Mouse (Mus musculus) lung, postnatal 4 days (tissue): Measurements from ENCODE around the gene Gm37240.

Source experiments
- DNase-seq, 2 experiments: peaks; one replicate each; pipeline ENCODE4 v3.0.0; 2021

Gm37240 gene

DNA sequence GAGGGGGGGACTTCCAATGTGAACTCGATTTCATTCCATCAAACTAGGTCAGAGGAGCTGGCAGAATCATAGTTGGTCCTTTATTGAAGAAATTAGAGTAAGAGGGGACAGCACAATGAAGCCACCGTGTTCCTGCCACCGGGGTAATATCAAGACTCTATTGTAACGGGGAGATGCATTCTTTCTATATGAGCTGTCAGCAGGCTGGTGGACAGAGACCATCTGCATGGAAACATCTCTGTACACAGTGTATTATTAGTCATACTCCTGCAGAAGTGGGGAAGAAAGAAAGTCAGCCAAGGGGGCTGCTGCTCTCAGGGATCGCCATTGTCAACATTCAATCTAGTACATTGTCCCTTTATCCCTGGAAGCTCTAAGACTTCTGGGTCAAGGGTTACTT is 665.3 kb downstream of the Gm37240 start:
- no peak for DNase-seq

- DNase-seq, result no peak
These were observed 672.4 kb downstream of the Gm37240 start for GRCm38 (mm10) chr3:85214926-85215325.

DNA sequence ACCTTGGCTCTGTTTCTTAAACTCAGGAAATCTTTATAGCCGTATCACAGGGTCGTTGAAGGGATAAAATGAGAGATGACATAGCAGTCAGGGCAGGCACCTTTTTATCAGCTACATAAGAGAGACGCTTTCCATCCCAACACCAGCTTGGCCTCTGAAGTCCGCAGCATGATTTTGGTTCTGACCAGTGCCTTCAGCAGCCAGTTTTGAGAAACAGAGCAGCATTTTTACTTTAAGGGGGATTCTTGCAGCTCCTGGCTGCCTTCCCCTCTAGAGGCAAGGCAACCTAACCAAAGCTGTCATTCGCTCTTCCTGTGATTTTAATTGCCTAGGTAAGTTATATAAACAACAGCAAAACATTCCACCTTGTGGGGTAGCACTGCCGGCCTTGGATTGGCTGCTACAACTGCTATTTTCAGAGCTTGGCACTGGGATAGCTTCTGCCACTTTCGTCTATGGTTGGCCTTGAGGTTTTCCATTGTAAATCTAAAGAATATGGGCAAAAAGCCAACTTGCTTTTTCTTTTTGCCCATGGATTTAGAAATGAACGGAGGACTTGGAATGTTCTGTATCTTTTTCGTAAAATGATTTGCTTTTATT is 674.5 kb downstream of the Gm37240 start:
- no peak for DNase-seq

GRCm38 (mm10) chr3:85209887-85210844 is 677.2 kb downstream of the Gm37240 start:
- no peak for DNase-seq

DNA sequence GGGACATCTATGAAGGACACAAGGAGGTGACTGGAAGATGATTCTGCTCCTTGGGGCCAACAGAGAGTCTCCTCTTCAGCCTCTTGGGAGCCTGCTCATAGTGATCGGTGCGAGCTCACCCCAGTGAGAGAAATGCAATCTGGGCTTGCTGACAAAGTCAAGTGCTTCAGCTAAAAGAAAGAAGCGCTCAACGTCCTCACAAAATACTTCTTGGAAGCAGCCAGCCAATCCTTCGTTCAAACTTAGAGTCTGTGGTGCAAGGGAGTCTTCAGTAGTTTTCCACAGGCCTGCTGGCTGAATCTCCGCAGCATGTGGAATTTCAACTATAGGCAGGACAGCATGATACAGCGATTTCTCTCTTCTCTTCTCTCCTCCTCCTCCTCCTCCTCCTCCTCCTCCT is 680.8 kb downstream of the Gm37240 start:
- no peak for DNase-seq

DNA sequence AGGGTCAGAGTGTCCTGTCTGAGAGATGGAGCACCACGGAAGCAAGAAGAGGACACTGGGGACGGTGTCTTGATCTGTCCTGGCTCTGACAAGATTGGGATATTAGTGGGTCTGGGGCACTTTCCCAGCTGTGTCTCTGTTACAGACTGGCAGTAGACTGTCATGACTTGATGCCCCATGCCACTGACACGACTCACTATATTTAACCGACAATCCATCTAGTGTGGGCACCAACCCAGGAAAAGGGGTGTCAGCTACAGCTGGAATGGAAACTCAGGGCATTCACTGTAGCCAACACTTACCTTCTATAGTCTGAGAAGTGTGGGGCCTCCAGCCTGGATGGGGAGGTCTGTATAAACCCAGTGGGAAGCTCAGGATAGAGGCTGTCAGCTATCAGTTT is 681.4 kb downstream of the Gm37240 start:
- DNase-seq, result no peak

GRCm38 (mm10) chr3:85203659-85204058 is 683.7 kb downstream of the Gm37240 start:
- DNase-seq, result no peak

- DNase-seq, result no peak
These were observed 684.6 kb downstream of the Gm37240 start for GRCm38 (mm10) chr3:85202726-85203125.

GRCm38 (mm10) chr3:85201785-85202184 is 685.5 kb downstream of the Gm37240 start:
- DNase-seq, result no peak

DNA sequence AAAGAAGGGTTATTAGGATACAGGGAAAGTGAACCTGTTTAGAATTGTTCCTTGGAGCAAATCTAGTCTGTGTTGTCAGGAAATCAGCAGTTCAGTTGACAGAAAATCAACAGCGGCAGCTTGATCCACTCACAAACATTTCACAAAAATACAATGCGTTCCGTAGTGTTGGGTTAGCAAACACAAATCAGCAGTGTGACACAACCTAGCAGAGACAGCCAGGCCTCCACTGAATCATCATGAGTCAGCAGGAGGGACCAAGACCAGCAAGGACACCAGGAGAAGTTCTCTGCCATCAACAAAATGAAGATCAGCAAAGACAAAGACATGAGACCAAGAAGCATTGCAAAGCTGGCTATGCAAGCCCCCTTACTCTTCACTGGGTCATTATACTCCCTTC is 688.8 kb downstream of the Gm37240 start:
- DNase-seq, result no peak

- no peak for DNase-seq
These were observed 690.2 kb downstream of the Gm37240 start for GRCm38 (mm10) chr3:85197148-85197547.

DNA sequence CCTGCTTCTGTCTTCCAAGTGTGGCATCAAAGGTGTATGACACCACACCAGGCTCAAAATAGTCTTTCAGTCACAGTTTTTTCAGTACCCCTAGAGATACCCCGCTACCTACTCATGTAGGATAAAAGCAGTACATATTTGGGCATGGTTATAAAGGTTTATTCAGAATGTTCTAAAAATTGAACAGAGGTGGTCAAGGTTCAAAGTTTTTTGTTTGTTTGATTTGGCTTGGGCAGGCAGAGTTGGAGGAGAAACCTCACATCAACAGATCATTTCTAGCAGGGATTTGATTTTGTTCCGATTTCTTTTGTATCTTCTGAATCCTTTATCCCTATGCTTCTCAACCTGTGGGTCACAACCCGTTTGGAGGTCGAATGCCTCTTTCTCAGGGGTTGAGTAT is 690.7 kb downstream of the Gm37240 start:
- DNase-seq, result no peak

DNA sequence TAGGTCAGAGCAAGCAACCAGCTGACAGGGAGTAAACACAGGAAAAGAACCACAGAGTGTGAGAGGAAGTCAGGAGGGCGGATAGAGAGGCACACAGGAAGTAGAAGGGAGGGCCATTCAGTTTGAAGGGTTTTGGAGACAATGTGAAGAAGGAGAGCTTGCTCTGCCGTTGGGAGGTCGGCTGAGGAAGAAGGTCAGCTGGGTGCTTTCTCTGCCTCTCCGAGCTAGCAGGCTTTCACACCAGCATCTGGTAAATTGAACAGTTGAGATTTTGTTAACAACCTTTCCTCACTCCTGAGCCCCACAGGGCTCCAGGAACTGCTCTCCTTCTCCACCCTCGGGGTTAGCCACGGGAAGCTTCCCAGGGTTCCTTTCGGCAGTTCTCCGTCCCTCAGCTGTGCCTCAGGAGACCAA is 692.2 kb downstream of the Gm37240 start:
- DNase-seq, result peak in 1 of 2 experiments; percentile 47

DNA sequence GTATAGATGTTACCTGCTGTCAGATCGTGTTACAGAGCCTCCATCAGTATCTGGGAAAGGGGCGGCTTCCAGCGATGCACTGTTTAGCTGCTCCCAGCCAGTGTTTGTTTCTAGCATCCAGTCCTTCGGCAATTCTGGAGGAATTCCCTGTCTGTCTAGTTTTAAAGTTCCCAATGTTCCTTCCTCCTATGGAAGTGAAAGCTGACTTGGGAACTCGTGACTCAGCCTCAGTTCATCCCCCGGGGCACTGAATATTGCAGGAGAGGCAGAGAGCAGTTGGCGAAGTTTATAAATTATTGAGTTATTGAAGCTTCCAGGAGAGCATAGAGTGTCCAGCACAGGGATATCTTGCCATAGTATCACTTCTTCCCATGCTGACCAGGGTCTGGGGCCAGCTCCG is 697.5 kb downstream of the Gm37240 start:
- no peak for DNase-seq

DNA sequence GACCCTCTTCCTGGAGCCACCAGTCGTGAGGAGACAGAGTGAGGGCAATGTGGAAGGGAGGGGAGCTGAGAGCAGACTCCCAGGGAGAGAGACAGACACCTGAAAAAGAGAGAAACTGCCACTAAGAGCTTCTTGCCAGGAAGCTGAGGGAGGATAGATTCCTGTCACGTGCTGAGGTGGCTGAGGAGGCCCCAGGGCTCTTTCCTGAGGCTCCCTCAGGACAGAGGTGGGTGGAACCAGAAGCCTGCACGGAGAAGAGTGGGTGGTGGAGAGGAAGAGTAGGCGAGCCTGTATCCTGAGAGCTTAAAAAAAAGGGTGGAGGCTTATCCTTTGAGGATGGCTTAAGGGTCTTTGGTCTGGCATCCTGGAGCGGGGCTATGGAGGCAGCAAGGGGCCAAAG is 699.0 kb downstream of the Gm37240 start:
- no peak for DNase-seq

GRCm38 (mm10) chr3:85186661-85187076 is 700.6 kb downstream of the Gm37240 start:
- peak; percentile 38 to 41 for DNase-seq

- peak; percentile 18 to 59 for DNase-seq
These were observed 701.5 kb downstream of the Gm37240 start for GRCm38 (mm10) chr3:85185827-85186226.

- DNase-seq, result no peak
These were observed 702.4 kb downstream of the Gm37240 start for GRCm38 (mm10) chr3:85184916-85185315.

DNA sequence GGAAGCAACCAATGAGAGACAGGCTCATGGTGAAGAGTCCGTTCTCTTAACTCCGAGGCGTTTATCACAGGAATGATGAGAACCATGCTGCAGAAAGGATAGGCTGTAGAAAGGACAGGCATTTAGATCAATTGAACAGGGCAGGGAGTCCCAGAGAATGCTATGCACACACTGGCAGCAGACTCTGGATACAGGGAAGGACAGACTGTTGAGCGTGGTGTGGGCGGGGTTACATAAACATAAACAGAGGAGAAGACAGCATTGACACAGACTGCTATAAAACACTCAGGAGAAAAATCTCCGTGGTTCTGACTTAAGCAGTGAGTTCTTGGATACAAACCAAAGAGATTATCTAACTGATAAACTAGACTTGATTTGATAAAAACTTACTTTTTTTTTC is 703.2 kb downstream of the Gm37240 start:
- no peak for DNase-seq

GRCm38 (mm10) chr3:85176736-85177135 is 710.6 kb downstream of the Gm37240 start:
- no peak for DNase-seq

DNA sequence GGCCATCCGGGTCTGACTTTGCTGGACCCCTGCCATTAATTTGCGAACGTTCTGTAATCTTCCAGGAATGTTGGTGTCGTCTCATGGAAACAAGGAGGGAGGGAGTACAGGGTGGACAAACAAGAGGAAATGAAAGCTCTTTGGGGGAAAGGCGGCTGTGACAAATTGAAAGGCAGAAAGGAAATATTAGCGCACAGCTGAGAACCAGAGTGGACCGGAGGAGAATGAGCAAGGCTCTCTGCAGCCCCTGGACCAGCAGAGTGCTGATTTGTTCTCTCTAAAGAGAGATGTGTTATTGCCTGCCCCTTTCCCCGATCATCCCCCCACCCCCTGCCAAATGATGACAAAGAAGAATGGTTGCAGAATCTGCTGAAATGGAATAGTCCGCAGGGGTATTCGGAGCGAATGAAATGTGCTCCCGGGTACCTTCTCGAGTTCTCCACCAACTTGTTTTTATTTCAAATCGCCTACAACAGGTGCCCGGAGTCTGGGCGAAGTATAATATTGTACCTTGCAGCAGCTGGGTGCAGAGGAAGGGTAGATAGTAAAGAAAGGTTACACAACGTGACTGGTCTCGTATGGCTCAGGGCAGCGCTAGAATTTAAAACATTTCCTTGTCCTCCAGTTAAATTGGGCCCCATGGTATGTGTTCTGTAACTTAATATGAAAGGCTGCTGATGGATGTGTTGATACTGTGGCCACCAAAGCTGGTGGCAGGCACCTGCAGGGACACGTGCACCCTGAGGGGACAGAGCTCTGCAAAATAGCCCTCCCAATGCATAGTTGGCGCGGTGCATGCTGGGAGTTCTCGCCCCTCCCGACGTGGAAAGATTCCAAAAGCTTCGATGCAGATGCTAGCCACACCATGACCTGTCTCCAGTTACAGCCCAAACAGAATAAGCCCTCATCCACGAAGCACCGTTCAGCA is 712.5 kb downstream of the Gm37240 start:
- no peak for DNase-seq

GRCm38 (mm10) chr3:85173441-85174071 is 713.8 kb downstream of the Gm37240 start:
- no peak for DNase-seq

DNA sequence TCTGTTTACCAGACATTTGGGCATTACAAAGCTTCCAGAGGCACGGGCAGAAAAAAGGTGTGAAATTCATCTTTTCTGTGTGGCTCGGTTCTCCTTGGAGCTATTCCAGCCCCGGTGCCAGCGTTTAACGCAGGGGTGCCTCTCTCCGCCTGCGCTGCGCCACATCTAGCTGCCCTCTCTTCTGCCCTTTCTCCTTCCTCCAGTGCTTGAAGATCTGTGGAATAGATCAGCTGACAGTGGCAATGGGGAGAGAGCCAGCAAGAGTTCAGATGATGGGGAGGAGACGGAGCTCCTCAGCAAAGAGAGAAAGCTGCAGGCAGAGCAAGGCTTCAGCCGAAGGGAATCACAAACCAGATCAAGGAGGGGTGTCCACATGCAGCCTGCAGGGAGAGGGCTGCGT is 714.8 kb downstream of the Gm37240 start:
- no peak for DNase-seq
